Mouse (Mus musculus) c-Kit-positive CD71-negative TER-119-negative erythroid progenitor cells, embryonic 14.5 days (primary cell): ENCODE results near the gene Ttc28.

Source experiments
- DNase-seq: peaks from one replicate; pipeline ENCODE4 v3.0.0-alpha.2; 2013; ENCODE audit warnings: low read depth

Ttc28 gene

DNA sequence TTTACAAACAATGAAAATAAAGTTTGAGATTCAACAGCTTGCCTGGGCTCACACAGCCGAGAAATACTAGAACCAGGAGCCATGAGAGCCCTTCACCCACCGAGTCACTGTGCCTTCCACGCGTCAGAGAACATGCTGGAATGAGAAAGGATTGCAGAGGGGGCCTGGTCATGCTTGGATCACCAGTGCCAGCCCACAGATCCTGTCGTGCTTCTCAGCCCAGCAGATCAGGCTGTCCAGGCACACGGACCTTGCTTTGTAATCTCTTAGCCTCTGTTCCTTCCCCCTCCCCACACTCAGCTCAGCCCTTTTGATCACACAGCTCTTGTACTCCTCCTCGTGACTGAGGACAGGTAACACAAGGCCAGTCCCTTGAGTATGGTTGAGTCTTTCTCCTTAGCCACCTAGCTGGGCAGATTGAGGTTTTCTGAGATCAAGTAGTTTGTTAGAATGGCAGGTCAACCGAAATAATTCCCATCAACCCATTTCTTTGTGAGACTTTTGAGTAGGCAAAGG is 334.4 kb downstream of the Ttc28 start:
- no peak for DNase-seq

DNA sequence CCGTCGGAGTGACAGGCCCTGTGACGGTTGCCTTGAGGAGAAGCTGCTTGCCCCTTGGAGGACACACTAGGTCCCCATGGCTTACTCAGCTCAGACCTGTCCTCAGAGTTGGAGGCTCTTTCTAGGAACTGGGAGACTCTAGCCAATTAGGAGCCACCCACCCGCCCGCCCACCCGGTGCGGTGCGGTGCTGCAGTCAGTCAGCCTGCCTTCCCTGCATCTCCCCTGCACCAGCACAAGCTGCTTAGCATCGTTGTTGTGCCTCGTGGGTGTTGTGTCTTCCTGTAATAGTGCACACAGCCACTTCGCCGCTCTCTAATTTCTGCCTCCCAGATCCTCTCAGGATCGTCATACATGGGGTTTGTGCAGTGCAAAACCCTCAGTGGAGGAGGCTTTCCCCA is 335.3 kb downstream of the Ttc28 start:
- no peak for DNase-seq

DNA sequence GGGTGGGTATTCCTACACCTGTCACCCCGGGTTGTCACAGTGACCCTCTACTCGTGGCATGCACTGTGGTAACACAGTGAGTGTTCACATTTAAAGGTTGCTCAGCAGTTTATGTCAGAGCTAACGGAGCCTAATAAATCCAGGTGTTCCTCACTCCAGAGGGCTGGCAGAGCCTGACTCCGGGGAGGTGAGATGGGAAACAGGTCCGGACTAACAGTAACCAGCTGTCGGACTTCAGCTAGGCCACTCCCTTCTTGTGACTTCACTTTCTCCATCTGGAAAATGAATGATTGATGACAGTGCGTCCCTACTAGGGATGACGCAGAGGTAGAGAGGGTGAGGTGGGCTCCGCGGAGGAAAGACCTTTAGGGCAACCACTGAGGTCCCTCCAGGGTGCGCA is 336.1 kb downstream of the Ttc28 start:
- DNase-seq = no peak

DNA sequence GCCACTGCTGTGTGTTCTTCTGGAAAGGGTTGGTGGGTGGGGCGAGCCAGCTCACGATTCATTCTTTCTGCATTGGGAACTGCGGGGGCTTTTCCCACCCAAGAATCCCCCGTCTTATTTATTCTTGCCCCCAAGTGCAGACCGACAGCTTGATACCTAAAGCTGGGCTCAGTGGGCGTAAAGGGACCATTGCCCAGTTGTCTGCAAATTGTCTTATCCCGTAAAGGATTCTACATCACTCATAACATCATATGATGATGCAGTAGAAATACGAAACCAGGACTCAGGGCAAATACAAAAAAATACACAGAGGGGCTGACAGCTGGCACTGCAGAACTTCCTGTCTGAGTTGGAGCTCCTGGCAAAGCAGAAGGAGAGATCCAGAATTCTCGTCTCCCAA is 336.6 kb downstream of the Ttc28 start:
- DNase-seq = no peak

DNA sequence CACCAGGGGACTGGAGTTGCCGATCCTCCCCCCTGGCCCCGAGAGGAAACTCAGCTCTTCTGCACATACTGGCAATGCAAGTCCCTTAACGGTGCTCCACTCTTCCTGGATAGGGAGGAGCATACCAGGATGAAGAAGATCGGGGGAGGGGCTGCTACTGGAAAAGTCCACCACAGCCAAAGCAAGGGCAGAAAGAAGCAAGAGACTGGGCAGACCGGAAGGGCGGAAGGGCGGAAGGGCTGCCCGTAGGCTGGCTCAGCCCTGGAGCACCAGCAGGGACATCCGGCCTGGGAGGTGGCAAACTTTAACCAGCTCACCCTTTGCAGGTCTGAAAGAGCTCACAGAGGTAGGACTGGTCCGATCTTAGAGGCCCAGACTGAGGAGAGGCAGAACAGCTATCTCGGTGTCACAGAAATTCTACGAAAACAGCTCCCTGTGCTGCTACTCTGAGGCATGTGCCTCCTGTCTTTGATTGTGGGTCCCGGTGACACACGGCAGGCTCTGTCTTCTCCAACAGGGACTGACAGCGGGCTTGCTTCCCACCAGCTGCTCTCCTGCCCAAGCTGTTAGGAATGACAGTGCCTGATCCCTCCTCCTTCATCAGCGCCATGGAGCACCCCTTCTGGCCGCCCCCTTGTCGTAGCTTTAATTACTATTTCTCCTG is 338.0 kb downstream of the Ttc28 start:
- DNase-seq = no peak

DNA sequence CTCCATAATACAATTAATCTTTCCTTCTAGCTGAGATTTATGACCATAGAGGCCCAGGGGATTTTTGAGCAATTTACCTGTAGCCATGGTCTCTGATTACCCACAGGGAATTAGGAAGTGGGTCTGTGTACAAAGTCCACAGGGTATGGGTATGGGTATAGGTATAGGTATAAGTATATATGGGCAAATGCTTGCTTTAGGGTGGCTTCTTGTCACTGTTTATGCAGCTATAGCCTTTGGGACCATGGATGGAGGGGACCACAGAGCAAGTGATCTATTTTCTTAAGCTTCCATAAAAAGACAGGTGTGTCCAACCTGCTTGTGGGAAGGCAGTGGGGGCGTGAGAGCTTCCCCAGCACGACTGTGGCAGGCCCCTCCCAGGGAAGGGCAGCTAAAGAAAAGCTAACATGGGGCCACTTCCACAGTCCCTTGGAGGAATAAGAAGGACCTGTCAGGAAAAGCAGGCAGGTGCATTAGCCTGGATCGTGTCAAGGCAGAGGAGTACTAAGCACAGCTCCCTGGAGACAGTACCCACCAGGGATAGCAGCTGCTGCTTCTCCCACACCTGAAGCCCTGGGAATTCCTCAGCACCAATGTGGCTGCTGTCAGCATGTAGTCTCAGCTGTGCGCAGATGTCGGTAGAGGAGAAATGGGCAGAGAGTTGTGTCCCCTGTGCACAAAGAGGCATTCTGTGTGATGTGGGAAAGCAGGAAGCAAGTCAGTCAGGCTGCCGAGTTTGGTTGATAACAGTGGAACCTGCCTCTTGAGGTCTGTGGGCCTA is 338.7 kb downstream of the Ttc28 start:
- DNase-seq = no peak

DNA sequence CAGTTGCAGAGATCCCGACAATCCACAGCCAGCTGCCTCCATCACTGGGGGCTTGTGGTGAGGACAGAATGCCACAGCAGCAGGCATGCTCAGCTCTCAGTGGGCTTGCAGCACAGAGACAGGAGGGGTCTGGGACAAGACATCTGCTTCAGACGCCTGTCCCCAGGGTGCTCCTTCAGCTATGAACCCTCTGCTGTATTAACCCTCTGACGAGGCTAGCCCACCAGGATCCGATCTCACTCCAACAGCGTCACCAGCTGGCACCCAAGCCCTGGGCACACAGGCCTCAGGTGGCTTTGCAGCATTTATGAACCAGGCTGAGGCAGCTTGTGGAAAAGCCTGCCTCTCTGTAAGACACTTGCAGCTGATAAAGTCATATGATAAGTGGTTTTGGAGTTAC is 339.4 kb downstream of the Ttc28 start:
- no peak for DNase-seq

DNA sequence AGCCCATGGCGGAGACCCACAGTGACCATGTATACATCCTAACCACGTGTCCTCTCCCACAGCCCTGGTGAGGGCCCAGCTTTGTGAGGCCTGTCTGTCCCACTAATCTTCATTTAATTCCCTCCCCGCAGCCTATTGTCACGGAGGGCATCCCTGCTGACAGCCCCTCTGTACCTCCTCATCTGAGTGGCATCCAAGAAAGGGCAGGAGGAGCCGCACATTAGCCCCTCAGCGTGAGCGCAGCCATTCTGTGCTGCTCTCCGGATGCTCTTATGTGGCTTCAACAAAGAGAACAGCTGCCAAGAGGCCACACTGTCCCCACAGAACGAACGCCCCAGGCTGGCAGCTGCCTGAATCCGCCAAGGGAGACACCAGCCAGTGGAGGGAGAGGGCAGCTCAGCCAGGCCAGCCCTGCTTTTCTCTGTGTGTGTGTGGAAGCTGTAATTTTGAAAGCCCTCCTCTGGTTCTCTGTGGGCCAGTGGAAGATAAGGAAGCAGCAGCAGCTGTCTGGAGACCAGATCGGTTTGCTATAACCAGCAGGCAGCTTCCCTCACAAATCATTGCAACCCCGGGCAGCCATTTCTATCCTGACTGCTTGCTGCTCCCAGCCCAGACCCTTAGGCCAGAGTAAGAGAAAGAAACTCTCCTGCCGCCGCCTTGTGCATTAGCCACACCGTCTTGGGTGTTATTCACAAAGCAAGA is 341.2 kb downstream of the Ttc28 start:
- no peak for DNase-seq

DNA sequence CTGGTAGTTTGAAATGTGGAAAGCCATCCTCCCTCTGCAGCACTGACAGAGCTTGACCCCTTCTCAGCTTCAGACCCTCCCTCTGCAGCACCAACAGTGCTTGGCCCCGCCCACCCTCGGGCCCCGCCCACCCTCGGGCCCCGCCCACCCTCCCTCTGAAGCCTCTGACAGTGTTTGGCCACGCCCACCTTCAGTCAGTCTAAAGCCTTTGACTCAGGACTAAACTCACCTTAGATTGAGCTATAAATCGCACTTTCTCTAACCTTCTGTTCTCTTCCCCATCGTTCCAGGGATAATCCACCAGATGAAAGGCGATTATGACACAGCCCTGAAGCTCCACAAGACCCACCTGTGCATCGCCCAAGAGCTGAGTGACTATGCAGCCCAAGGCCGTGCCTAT is 343.2 kb downstream of the Ttc28 start:
- no peak for DNase-seq

DNA sequence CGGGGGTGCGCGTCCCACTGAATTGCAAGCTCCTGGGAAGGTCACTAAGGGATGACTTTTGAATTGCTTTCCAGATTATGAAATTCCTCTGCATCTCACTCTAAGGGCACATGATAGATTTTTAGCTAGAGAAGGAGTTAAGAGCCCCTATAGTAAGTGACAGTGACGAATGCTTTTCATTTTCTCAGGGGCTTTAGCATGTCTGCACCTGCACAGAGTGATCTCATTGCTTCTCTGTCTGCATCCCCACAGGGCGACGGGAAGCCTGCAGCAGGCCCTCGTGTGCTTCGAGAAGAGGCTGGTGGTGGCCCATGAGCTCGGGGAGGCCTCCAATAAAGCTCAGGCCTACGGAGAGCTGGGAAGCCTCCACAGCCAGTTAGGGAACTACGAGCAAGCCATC is 345.7 kb downstream of the Ttc28 start:
- no peak for DNase-seq

DNA sequence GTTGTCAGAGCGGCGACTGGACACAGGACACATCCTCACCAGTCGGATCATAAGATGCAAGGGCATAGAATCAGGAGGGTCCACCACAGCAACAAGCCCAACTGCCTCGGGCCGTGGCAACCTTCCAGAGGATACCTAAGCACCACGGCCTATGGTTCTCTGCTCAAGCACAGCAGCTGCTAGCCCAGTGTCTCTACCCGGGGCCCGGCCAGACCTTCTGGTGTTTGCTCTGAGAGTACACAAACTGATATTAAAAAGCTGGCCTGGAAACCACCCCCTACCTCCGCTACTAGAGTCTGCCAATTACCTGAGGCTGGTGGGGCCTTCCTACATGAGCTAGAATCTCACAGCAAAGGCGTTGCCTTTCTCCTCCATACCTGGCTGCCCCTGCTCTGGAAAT is 346.9 kb downstream of the Ttc28 start:
- DNase-seq = no peak

DNA sequence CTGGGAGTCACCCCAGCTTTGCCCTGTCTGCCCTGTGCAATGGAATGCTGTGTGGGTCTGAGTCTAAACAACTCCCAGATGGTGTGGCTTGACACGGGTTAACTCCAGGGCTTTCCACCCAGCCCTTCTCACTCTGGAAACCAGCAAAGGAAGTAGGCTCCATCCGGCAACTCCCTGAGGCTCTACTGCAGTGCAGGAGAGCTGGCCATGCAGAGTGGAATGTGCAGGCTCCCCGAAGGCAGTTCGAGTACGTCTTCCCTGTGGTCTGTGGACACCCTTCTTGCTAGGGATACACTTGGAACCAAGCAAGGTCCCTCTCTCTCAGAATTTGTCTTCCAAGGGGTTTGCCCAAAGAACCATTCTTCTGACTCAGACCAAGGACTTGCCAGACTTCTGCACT is 348.2 kb downstream of the Ttc28 start:
- no peak for DNase-seq

DNA sequence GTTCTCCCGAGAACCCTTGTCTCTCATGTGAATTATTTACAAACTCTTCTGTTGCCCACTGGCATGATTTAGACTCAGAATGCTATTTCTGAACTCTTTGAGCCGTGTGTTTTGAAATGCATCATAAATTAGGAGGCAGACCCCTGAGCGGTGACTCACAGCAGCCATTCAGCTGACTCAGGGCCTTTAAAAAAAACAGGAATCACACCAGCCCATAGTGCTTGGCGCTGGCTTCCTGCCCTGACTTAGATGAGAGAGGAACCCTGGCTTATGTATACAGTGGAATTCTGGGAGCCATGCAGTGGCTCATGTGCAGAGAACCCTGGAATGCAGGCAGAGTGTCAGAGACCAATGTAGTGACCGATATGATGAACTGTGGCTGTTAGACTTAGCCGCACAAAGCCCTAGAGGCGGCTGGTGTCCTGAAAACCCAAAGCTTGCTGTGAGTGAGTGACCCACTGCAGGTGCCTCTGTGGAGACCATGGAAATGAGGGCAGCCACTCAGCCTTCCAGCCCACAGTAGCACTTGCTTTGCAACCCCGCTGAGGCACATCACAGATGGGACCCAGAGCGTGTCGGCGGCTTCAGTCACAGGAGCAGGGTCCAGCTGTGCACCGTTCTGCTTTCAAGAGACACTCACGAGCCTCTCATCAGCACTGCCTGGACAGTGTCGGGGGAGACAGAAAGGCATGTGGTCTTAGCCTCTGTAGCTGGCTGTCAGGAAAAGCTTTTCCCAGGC is 348.9 kb downstream of the Ttc28 start:
- no peak for DNase-seq

DNA sequence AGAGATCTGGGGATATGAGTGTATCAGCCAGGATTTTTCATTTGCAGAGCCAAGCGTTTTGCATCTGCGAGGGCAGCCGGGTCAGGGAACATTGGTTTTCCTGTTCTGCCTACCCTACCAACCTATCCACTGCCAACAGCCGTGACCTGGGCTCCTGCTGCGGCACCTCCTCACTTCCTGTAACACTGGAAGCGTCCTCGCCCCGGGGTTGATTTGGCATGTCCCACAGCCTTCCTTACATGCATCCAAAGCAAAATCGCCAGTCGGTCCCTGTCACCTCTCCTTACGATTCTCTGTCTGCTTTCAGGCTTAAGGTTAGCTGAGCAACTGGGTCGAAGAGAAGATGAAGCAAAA is 349.4 kb downstream of the Ttc28 start:
- no peak for DNase-seq

DNA sequence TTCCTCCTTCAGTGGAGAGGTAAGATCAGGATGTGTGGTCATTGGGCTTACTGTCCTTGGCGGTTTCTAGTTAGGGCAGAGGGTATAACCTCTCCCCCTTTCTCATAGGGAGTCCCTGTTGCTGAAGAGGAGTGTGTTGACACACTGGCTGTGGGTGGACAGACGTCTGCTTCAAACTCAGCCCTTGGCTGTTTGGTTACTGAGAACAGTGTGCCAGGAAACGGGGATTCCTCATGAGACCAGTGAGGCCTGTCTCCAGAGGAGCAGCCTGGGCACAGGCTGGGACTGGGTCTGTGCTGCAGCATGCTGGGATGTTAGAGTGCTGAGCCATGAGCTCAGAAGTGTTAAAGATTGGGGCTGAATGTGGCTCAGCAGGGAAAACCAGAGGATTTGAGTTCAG is 350.1 kb downstream of the Ttc28 start:
- DNase-seq = no peak

DNA sequence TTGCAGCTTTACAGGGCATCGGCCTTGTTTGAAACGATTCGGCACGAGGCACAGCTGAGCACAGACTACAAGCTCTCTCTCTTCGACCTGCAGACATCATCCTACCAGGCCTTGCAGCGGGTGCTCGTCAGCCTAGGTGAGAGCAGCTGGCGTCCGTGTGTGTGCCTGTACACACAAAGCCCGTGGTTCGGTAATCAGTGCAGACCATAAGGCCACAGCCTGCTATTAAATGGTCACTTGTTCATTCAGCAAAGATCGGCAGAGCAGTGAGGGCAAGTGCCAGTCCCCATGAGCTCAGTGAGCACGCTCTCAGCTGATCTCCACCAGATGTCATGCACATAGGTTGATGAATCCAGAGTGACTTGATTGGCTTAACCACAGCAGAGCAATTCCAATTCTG is 351.4 kb downstream of the Ttc28 start:
- no peak for DNase-seq

DNA sequence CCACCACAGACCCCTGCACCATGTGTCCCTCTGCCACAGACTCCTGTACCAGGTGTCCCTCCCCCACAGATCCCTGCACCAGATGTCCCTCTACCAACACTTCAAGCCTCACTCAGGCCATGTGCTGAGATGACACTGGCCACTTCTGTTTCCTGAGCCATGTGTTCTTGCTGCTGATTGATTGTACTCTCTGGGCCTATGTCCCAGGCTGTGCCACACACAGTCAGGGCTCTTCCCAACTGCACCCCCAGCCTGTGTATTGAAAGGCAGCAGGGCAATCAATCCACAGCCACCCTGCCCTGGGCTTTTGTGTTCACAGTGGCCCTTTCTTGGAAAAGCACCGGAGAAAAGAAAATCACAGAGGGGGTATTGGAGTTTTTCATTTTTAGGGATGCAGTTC is 352.2 kb downstream of the Ttc28 start:
- no peak for DNase-seq

DNA sequence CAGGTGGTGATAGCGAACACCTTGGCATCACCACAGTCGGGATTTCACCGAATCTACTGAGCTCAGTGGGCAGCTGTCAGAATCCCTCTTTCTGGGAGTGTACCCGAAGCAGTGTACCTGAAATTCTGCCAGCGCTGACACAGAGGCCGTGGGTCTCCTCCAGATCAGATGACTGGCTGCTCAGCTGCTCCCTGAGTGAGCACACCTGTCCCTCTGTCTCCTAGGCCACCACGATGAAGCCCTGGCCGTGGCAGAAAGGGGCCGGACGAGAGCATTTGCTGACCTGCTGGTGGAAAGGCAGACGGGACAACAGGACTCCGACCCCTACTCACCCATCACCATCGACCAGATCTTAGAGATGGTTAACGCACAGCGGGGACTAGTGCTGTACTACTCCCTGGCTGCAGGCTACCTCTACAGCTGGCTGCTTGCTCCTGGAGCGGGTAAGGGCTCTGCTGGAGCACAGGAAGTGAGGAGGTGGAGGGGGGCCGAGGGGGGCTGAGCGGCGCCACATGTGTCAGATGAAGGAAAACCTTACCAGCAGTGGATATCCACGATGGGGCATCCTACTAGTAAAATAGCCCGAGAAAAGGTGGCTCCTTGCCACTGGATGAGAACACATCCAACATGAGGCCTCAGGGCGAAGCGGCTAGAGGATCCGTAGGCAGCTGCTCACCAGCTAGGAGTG is 353.6 kb downstream of the Ttc28 start:
- no peak for DNase-seq

DNA sequence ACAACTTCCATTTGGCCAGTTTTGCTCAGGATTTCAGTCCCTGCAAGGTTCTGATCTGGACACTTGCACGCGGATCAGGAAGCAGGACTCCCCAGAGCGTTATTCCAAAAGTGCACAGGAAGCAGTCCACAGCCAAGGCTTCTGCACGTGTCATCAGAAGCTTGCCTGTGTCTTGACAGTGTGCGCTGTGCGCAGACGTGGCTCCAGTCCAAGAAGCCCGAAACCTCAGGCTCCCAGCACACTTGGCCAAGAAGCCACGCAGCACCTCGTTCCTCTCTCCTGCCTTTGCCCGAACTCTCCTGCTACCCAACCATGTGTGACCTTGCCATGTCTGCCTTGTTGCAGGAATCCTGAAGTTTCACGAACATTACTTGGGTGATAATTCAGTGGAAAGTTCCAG is 355.5 kb downstream of the Ttc28 start:
- DNase-seq = no peak

DNA sequence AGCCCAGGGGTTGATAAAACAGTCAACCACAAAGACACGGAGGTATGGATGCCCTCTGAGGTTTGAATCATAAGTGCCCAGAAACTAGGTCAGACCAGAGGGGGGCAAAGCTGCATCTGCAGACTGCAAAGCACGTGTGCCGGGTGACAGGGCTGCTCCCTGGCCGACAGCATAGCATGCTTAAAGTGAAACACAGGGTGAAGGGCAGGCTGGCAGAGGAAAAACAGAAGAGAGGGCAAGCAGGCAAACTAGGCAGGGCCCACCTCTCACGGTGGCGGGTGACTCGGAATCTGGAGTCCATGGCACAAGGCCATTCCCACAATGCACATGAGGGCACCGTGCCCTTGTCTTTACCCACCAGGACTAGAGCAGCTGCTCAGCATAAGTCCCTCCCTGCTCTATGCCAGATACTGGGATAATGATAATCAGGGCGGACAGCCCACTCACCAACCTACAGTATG is 357.6 kb downstream of the Ttc28 start:
- DNase-seq = no peak

DNA sequence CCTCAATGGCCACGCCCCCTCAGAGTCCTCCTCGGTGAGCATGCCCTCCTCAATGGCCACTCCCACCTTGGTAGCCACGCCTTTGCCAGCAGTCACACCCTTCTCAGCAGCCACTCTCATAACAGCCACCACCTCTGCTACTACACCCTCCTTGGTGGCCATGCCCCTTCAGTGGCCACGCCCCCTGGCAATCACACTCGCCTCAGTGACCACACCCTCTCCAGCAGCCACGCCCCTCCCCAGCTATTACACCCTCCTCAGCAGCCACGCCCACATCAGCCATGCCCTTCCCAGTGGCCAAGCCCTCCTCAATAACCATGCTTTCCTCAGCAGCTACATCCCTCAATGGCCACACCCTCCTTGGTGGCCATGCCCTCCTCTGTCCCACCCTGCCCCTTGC is 359.6 kb downstream of the Ttc28 start:
- peak; percentile 49 for DNase-seq
